Mouse (Mus musculus): Measurements from ENCODE around the gene Gm20661. TPM values are rescaled to one million over a fixed set of nuclear protein-coding genes. Genes with fewer than 3 reads are reported as not detected.
"Not testable (repeated sequence)": the region's sequence is repeated elsewhere in the genome, so short reads cannot be mapped to it uniquely, and the experiment has no call there.

The Gm20661 gene
- polyA plus RNA-seq, 1 experiment, result 0.20 TPM

DNA sequence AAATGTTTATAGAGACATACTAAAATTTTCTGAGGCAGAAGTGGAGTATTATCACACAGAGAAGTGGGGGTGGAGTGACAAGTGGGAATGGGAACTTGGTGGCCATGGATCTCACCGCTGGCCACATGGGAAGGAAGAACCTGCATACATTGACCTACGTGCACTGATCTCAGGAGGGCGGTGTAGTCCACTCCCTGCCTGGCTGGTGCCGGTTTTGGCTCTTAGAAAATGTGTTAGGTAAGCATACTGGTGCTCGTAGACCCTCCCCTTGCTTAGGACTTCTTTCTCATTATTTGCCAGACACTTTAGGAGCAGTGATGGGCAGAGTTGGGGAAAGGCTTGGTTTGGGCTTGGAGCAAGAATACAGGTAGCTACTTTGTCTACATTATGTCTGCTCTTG is 25.2 kb downstream of the Gm20661 start:
- no peak overlapping the region for H3K4me3 ChIP-seq (replicated peaks; ENCODE audit: insufficient read depth, low read depth, low read length)
- 80% methylated on average over 5 of the region's 5 CpGs for WGBS
- DNase-seq, result no peak
- no peaks in the 10 kb centered on the region for H3K27me3 ChIP-seq (ENCODE audit: control insufficient read depth, insufficient read depth, low read length)
- TF ChIP-seq POLR2A (IDR thresholded peaks at IDR 0.05; ENCODE audit: borderline replicate concordance, insufficient read depth, low read length) (no peak), CTCF (IDR thresholded peaks at IDR 0.05; ENCODE audit: borderline replicate concordance, insufficient read depth, low read depth, low read length) (no peak)
- no peak overlapping the region for H3K27ac ChIP-seq (ENCODE audit: insufficient read depth, low read length)
- no peaks in the 10 kb centered on the region; the same call in 1 of the 2 replicates for H3K4me1 ChIP-seq (ENCODE audit: control insufficient read depth, insufficient read depth, low read length)

- no peak for DNase-seq
- Histone ChIP-seq H3K27ac (ENCODE audit: insufficient read depth, low read length) (no peak overlapping the region), H3K4me1 (ENCODE audit: control insufficient read depth, insufficient read depth, low read length) (no peaks in the 10 kb centered on the region; the same call in 1 of the 2 replicates), H3K27me3 (ENCODE audit: control insufficient read depth, insufficient read depth, low read length) (no peaks in the 10 kb centered on the region), H3K4me3 (replicated peaks; ENCODE audit: insufficient read depth, low read depth, low read length) (no peak overlapping the region)
- TF ChIP-seq POLR2A (IDR thresholded peaks at IDR 0.05; ENCODE audit: borderline replicate concordance, insufficient read depth, low read length) (no peak), CTCF (IDR thresholded peaks at IDR 0.05; ENCODE audit: borderline replicate concordance, insufficient read depth, low read depth, low read length) (no peak)
Observed at GRCm38 (mm10) chr9:108010385-108010784, 27.5 kb downstream of the Gm20661 start.

GRCm38 (mm10) chr9:108013577-108013976 is 30.7 kb downstream of the Gm20661 start:
- H3K27me3 ChIP-seq (ENCODE audit: control insufficient read depth, insufficient read depth, low read length); H3K4me1 ChIP-seq (ENCODE audit: control insufficient read depth, insufficient read depth, low read length); H3K27ac ChIP-seq (ENCODE audit: insufficient read depth, low read length); DNase-seq; H3K4me3 ChIP-seq (replicated peaks; ENCODE audit: insufficient read depth, low read depth, low read length): not testable (repeated sequence)
- 97% methylated on average over 2 of the region's 2 CpGs for WGBS

DNA sequence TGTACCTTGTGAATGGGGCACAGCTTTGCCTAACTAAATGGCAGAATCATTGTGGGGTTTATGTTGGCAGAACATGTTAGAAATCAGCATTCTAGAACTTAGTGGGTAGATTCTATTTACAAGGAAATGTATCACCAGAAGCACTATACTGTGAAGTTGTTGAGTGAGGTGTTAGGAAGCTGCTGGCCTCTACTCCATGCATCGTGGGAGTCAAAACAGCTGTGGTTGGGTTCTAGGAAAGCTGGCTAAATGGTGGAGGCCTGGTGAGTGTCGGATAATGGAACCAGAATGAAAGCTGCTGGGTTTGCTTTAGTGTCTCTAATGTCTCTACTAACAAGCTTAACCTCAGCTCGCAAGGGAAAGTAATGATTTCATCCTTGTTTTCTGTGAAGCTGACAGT is 34.3 kb downstream of the Gm20661 start:
- H3K27me3 ChIP-seq (ENCODE audit: control insufficient read depth, insufficient read depth, low read length), result no peaks in the 10 kb centered on the region
- H3K4me3 ChIP-seq (replicated peaks; ENCODE audit: insufficient read depth, low read depth, low read length), result no peak overlapping the region
- peaks cover 4% of the 10 kb centered on the region; the same call in 1 of the 2 replicates for H3K4me1 ChIP-seq (ENCODE audit: control insufficient read depth, insufficient read depth, low read length)
- WGBS, result 73% methylated on average over 3 of the region's 3 CpGs
- no peak for DNase-seq
- TF ChIP-seq POLR2A (IDR thresholded peaks at IDR 0.05; ENCODE audit: borderline replicate concordance, insufficient read depth, low read length) (no peak), CTCF (IDR thresholded peaks at IDR 0.05; ENCODE audit: borderline replicate concordance, insufficient read depth, low read depth, low read length) (no peak)
- H3K27ac ChIP-seq (ENCODE audit: insufficient read depth, low read length), result no peak overlapping the region

- H3K27ac ChIP-seq (ENCODE audit: insufficient read depth, low read length), result no peak overlapping the region
- H3K4me3 ChIP-seq (replicated peaks; ENCODE audit: insufficient read depth, low read depth, low read length), result no peak overlapping the region
- H3K4me1 ChIP-seq (ENCODE audit: control insufficient read depth, insufficient read depth, low read length), result peaks cover 11% of the 10 kb centered on the region; the same call in 1 of the 2 replicates
- H3K27me3 ChIP-seq (ENCODE audit: control insufficient read depth, insufficient read depth, low read length), result no peaks in the 10 kb centered on the region
- TF ChIP-seq CTCF (IDR thresholded peaks at IDR 0.05; ENCODE audit: borderline replicate concordance, insufficient read depth, low read depth, low read length), result no peak
- TF ChIP-seq POLR2A (IDR thresholded peaks at IDR 0.05; ENCODE audit: borderline replicate concordance, insufficient read depth, low read length), result no peak
- WGBS, result 91% methylated on average over 1 of the region's 1 CpGs
- peak in 1 of 2 experiments; percentile 20 for DNase-seq
Observed at GRCm38 (mm10) chr9:108020741-108021140, 37.9 kb downstream of the Gm20661 start.

GRCm38 (mm10) chr9:108023216-108023615 is 40.4 kb downstream of the Gm20661 start:
- peaks cover 11% of the 10 kb centered on the region; the same call in 1 of the 2 replicates for H3K4me1 ChIP-seq (ENCODE audit: control insufficient read depth, insufficient read depth, low read length)
- H3K4me3 ChIP-seq (replicated peaks; ENCODE audit: insufficient read depth, low read depth, low read length), result no peak overlapping the region
- DNase-seq, result peak in 1 of 2 experiments; percentile 34
- no peaks in the 10 kb centered on the region for H3K27me3 ChIP-seq (ENCODE audit: control insufficient read depth, insufficient read depth, low read length)
- 40% methylated on average over 3 of the region's 3 CpGs for WGBS
- TF ChIP-seq CTCF (IDR thresholded peaks at IDR 0.05; ENCODE audit: borderline replicate concordance, insufficient read depth, low read depth, low read length) (no peak), POLR2A (IDR thresholded peaks at IDR 0.05; ENCODE audit: borderline replicate concordance, insufficient read depth, low read length) (no peak)
- H3K27ac ChIP-seq (ENCODE audit: insufficient read depth, low read length), result no peak overlapping the region

DNA sequence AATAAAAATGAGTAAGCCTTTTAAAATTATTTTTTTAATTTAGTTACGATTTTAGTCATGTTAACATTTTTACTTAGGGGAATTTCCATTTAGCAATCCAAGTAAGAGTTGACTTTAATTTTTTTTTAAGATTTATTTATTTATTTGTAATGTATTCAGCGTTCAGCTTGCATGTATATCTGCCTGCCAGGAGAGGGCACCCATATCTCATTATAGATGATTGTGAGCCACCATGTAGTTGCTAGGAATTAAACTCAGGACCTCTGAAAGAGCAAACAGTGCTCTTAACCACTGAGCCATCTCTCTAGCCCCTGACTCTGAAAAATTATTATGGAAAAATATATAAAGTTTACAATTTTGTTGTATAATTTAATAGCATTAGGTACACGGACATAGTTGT is 43.7 kb downstream of the Gm20661 start:
- Histone ChIP-seq H3K4me1 (ENCODE audit: control insufficient read depth, insufficient read depth, low read length) (peaks cover 7% of the 10 kb centered on the region; the same call in 1 of the 2 replicates), H3K4me3 (replicated peaks; ENCODE audit: insufficient read depth, low read depth, low read length) (no peak overlapping the region), H3K27ac (ENCODE audit: insufficient read depth, low read length) (no peak overlapping the region), H3K27me3 (ENCODE audit: control insufficient read depth, insufficient read depth, low read length) (no peaks in the 10 kb centered on the region)
- WGBS, result 85% methylated on average over 3 of the region's 3 CpGs
- DNase-seq, result no peak
- TF ChIP-seq POLR2A (IDR thresholded peaks at IDR 0.05; ENCODE audit: borderline replicate concordance, insufficient read depth, low read length) (no peak), CTCF (IDR thresholded peaks at IDR 0.05; ENCODE audit: borderline replicate concordance, insufficient read depth, low read depth, low read length) (no peak)

DNA sequence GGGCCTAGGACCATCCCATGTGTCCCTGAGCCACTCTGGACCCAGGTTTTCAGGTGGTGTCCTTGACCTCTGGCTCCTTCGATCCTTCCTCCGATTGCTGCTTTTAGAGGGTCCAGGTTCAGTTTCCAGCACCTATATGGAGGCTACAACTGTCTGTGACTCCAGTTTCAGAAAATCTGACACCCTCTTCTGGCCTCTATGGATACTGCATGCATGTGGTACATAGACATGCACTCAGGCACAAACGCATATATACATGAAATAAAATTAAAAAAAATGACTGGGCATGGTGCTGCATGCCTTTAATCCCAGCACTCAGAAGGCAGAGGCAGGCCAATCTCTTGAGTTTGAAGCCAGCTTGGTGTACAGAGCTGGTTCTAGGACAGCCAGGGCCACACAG is 45.0 kb downstream of the Gm20661 start:
- WGBS, result 96% methylated on average over 3 of the region's 3 CpGs
- no peak for DNase-seq
- no peak overlapping the region for H3K27ac ChIP-seq (ENCODE audit: insufficient read depth, low read length)

More for the DNA sequence above, 45.0 kb downstream of the Gm20661 start:
- no peaks in the 10 kb centered on the region for H3K27me3 ChIP-seq (ENCODE audit: control insufficient read depth, insufficient read depth, low read length)
- TF ChIP-seq CTCF (IDR thresholded peaks at IDR 0.05; ENCODE audit: borderline replicate concordance, insufficient read depth, low read depth, low read length), result no peak
- TF ChIP-seq POLR2A (IDR thresholded peaks at IDR 0.05; ENCODE audit: borderline replicate concordance, insufficient read depth, low read length), result no peak
- H3K4me3 ChIP-seq (replicated peaks; ENCODE audit: insufficient read depth, low read depth, low read length), result no peak overlapping the region
- H3K4me1 ChIP-seq (ENCODE audit: control insufficient read depth, insufficient read depth, low read length), result peaks cover 7% of the 10 kb centered on the region; the same call in 1 of the 2 replicates

All from cerebellum, adult 2 months (tissue).